Comparison of ENCODE assay signal across 23 mouse cellular contexts in genomic region chr6:94181673-94182255, GRCm38 (mm10).
A peak's percentile ranks its signal among the peaks of the same experiment; 100 is the strongest.
DNase-seq lines count a peak whose midpoint lies in the region; ATAC-seq and TF ChIP-seq lines count a peak whose summit lies in the region.
"Had no signal": no experiment of that assay in that cellular context is flagged by ENCODE, and none has a peak within 500 bp of the region (broad histone marks: within the 10 kb centered on the region; RNA-seq: fewer than 3 reads in every experiment).

No protein-coding gene starts in this region.

- no peaks in the 10 kb centered on the region for H3K27me3 ChIP-seq in heart, embryonic 15.5 days
- H3K27me3 ChIP-seq in kidney, postnatal 0 days (ENCODE audit: insufficient read depth, low read length): no peaks in the 10 kb centered on the region
- H3K27me3 ChIP-seq in stomach, embryonic 14.5 days (ENCODE audit: control insufficient read depth, insufficient read depth, low read length): no peaks in the 10 kb centered on the region
- H3K27me3 ChIP-seq: forebrain, embryonic 13.5 days; midbrain, embryonic 12.5 days; Patski had no signal

- H3K36me3 ChIP-seq in heart, embryonic 15.5 days: no peaks in the 10 kb centered on the region
- no peaks in the 10 kb centered on the region for H3K36me3 ChIP-seq in kidney, postnatal 0 days (ENCODE audit: insufficient read depth, low read length)
- no peaks in the 10 kb centered on the region for H3K36me3 ChIP-seq in stomach, embryonic 14.5 days (ENCODE audit: control insufficient read depth, insufficient read depth, low read length)
- H3K36me3 ChIP-seq: embryonic facial prominence, embryonic 10.5 days; midbrain, embryonic 12.5 days had no signal

- peaks cover 68% of the 10 kb centered on the region for H3K4me1 ChIP-seq in heart, embryonic 15.5 days (replicated peaks)
- peaks cover 41% of the 10 kb centered on the region for H3K4me1 ChIP-seq in kidney, postnatal 0 days (replicated peaks; ENCODE audit: insufficient read depth, low read length)
- peaks cover 26% of the 10 kb centered on the region for H3K4me1 ChIP-seq in stomach, embryonic 14.5 days (ENCODE audit: control insufficient read depth, insufficient read depth, low read length)

- H3K9me3 ChIP-seq in heart, embryonic 15.5 days (replicated peaks): no peaks in the 10 kb centered on the region
- no peaks in the 10 kb centered on the region for H3K9me3 ChIP-seq in kidney, postnatal 0 days (replicated peaks; ENCODE audit: low read length)
- H3K9me3 ChIP-seq in stomach, embryonic 14.5 days (ENCODE audit: control insufficient read depth, low read depth, low read length): no peaks in the 10 kb centered on the region
- H3K9me3 ChIP-seq: embryonic facial prominence, embryonic 10.5 days; forebrain, embryonic 13.5 days; midbrain, embryonic 12.5 days had no signal

- no peak overlapping the region for H3K9ac ChIP-seq in heart, embryonic 15.5 days
- H3K9ac ChIP-seq in kidney, postnatal 0 days (ENCODE audit: low read depth, low read length): no peak overlapping the region
- no peak overlapping the region for H3K9ac ChIP-seq in stomach, embryonic 14.5 days (replicated peaks; ENCODE audit: low read depth, low read length)
- H3K9ac ChIP-seq: forebrain, embryonic 13.5 days; midbrain, embryonic 12.5 days had no signal

- no peak for DNase-seq in heart, adult 8-10 months (ENCODE audit: low spot score)
- peak; percentile 37 for DNase-seq in kidney, postnatal 0 days (ENCODE audit: low spot score)
- DNase-seq in kidney, postnatal 36 days: no peak
- peak; percentile 38 for DNase-seq in brain, adult 2 months (ENCODE audit: low read depth, low spot score)
- no peak for DNase-seq in layer of hippocampus, adult 9-10 months (ENCODE audit: low spot score)
- no peak for DNase-seq in T-cell, adult 2 months (ENCODE audit: low spot score)
- DNase-seq: adrenal gland, postnatal 10 days; cerebellum, adult 11 months; gastrocnemius, postnatal 14 days; kidney, adult 8-10 months; left cerebral cortex, postnatal 4 days; lung, adult 2 months; retina, postnatal 1 day; thymus, postnatal 36 days had no signal

- 30% methylated on average over 2 of the region's 2 CpGs for WGBS in heart, embryonic 15.5 days
- 11% methylated on average over 2 of the region's 2 CpGs for WGBS in kidney, postnatal 0 days
- 9% methylated on average over 2 of the region's 2 CpGs for WGBS in stomach, embryonic 14.5 days

- ATAC-seq in heart, embryonic 15.5 days (replicated peaks; ENCODE audit: insufficient number of reproducible peaks, insufficient read depth, low FRiP score, low read depth): no peak
- ATAC-seq in kidney, postnatal 0 days (replicated peaks; ENCODE audit: low FRiP score, low read depth): no peak
- no peak for ATAC-seq in stomach, embryonic 14.5 days (ENCODE audit: insufficient number of reproducible peaks, insufficient read depth, low FRiP score, low read depth)
- ATAC-seq: activated CD4-positive, CD25-positive, alpha-beta regulatory T cell, adult 4 months; forebrain, embryonic 13.5 days; Patski had no signal

- H3K4me2 ChIP-seq in heart, embryonic 15.5 days: no peak overlapping the region
- H3K4me2 ChIP-seq in kidney, postnatal 0 days (ENCODE audit: low read length): no peak overlapping the region
- no peak overlapping the region for H3K4me2 ChIP-seq in stomach, embryonic 14.5 days (replicated peaks; ENCODE audit: low read depth, low read length)
- H3K4me2 ChIP-seq: forebrain, embryonic 13.5 days; liver, embryonic 11.5 days; midbrain, embryonic 12.5 days had no signal

- no peak for TF ChIP-seq CTCF in kidney, postnatal 0 days (IDR thresholded peaks at IDR 0.05; ENCODE audit: low read depth)

- H3K27ac ChIP-seq in heart, embryonic 15.5 days: 0 out of 2 replicates have a peak overlapping the region, but pooled peaks have one; percentile 9
- no peak overlapping the region for H3K27ac ChIP-seq in kidney, postnatal 0 days
- H3K27ac ChIP-seq in stomach, embryonic 14.5 days (ENCODE audit: low read length): 0 out of 2 replicates have a peak overlapping the region, but pooled peaks have one; percentile 7
- H3K27ac ChIP-seq: embryonic facial prominence, embryonic 10.5 days; forebrain, embryonic 13.5 days; layer of hippocampus, adult 2 months; midbrain, embryonic 12.5 days had no signal

- H3K4me3 ChIP-seq in heart, embryonic 15.5 days: no peak overlapping the region
- no peak overlapping the region for H3K4me3 ChIP-seq in kidney, postnatal 0 days (replicated peaks; ENCODE audit: low read depth, low read length)
- no peak overlapping the region for H3K4me3 ChIP-seq in stomach, embryonic 14.5 days (ENCODE audit: low read depth, low read length)
- H3K4me3 ChIP-seq: embryonic facial prominence, embryonic 10.5 days; forebrain, embryonic 13.5 days; layer of hippocampus, adult 2 months; midbrain, embryonic 12.5 days had no signal

Comparison
In these comparisons a context has a peak if more than half of its experiments do, and no peak if none do; other contexts are left out.
1. DNase-seq: peak in kidney, postnatal 0 days (single experiment) and brain, adult 2 months (single experiment); none in heart, adult 8-10 months (single experiment), kidney, postnatal 36 days (0 of 2), layer of hippocampus, adult 9-10 months (single experiment) and T-cell, adult 2 months (single experiment).